Mouse (Mus musculus): ENCODE results near the gene Lmo2. TPM values are rescaled to one million over a fixed set of nuclear protein-coding genes. Genes with fewer than 3 reads are reported as not detected.

Gene Lmo2
- polyA plus RNA-seq, 1 experiment from 2014 or later: 30.2 TPM

- WGBS: 76% methylated on average over 2 of the region's 2 CpGs
- ATAC-seq (no peak), DNase-seq (ENCODE audit: low spot score) (no peak)
- Histone ChIP-seq H3K36me3 (ENCODE audit: control insufficient read depth, insufficient read depth, low read length) (peaks cover 12% of the 10 kb centered on the region), H3K27ac (ENCODE audit: low read depth, low read length) (no peak overlapping the region), H3K27me3 (replicated peaks; ENCODE audit: control insufficient read depth, insufficient read depth, low read length) (no peaks in the 10 kb centered on the region), H3K4me2 (ENCODE audit: low read length) (peak overlapping the region; percentile 84), H3K9me3 (replicated peaks; ENCODE audit: control insufficient read depth, low read length) (no peaks in the 10 kb centered on the region), H3K4me3 (ENCODE audit: low read depth, low read length) (peak overlapping the region; percentile 85; the same call in 1 of the 2 replicates), H3K9ac (ENCODE audit: low read length) (no peak overlapping the region), H3K4me1 (ENCODE audit: control insufficient read depth, insufficient read depth, low read length) (peaks cover 14% of the 10 kb centered on the region)
These were observed 71.3 kb downstream of the Lmo2 start for GRCm38 (mm10) chr2:104029074-104029473.

DNA sequence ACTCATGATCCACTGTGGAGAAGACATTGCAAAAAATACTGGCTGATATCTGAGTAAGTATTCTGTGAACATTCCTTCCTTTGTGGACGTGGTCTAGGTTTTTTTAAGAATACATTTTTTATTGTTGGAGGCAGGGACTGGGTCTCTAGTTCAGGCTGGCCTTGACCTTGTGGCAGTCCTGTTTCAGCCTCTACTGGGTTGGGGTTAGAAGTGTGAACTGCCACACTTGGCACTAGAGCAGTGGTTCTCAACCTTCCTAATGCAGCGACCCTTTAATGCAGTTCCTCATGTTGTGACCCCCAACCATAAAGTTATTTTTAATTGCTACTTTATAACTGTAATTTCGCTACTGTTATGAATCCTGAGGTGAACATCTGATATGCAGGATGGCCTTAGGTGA is 72.6 kb downstream of the Lmo2 start:
- Histone ChIP-seq H3K9me3 (replicated peaks; ENCODE audit: control insufficient read depth, low read length) (no peaks in the 10 kb centered on the region), H3K4me1 (ENCODE audit: control insufficient read depth, insufficient read depth, low read length) (peaks cover 14% of the 10 kb centered on the region), H3K27me3 (replicated peaks; ENCODE audit: control insufficient read depth, insufficient read depth, low read length) (no peaks in the 10 kb centered on the region), H3K27ac (ENCODE audit: low read depth, low read length) (no peak overlapping the region), H3K9ac (ENCODE audit: low read length) (no peak overlapping the region), H3K4me2 (ENCODE audit: low read length) (no peak overlapping the region), H3K36me3 (ENCODE audit: control insufficient read depth, insufficient read depth, low read length) (peaks cover 14% of the 10 kb centered on the region), H3K4me3 (ENCODE audit: low read depth, low read length) (no peak overlapping the region)
- ATAC-seq: no peak
- DNase-seq (ENCODE audit: low spot score): no peak
- WGBS: 86% methylated on average over 3 of the region's 3 CpGs

Other genes starting within 250 kb of the Lmo2 start
- 14.0 and 17.9 TPM in 2 replicates for gene Nat10, start 196.7 kb upstream of the Lmo2 start, polyA plus RNA-seq (2014; fragmentation: Nextera tagmentation; extraction: Ambion mirVana)
- 434 and 479 TPM in 2 replicates for gene Caprin1, start 160.3 kb upstream of the Lmo2 start, polyA plus RNA-seq (2014; fragmentation: Nextera tagmentation; extraction: Ambion mirVana)
- 56.5 and 66.2 TPM in 2 replicates for gene Fbxo3, start 69.7 kb downstream of the Lmo2 start, polyA plus RNA-seq (2014; fragmentation: Nextera tagmentation; extraction: Ambion mirVana)
- 0.67 and 1.8 TPM in 2 replicates for gene 4931422A03Rik, start 70.4 kb downstream of the Lmo2 start, polyA plus RNA-seq (2014; fragmentation: Nextera tagmentation; extraction: Ambion mirVana)
- gene Gm10912, start 107.8 kb downstream of the Lmo2 start, polyA plus RNA-seq (2014; fragmentation: Nextera tagmentation; extraction: Ambion mirVana): not detected in 2 replicates
- not detected in 2 replicates for gene Gm10799, start 110.6 kb downstream of the Lmo2 start, polyA plus RNA-seq (2014; fragmentation: Nextera tagmentation; extraction: Ambion mirVana)
- gene Cd59b, start 111.9 kb downstream of the Lmo2 start, polyA plus RNA-seq (2014; fragmentation: Nextera tagmentation; extraction: Ambion mirVana): 1.0 and 1.3 TPM in 2 replicates
- gene Cd59a, start 137.8 kb downstream of the Lmo2 start, polyA plus RNA-seq (2014; fragmentation: Nextera tagmentation; extraction: Ambion mirVana): 5.7 and 7.3 TPM in 2 replicates
- gene A930018P22Rik, start 164.8 kb downstream of the Lmo2 start, polyA plus RNA-seq (2014; fragmentation: Nextera tagmentation; extraction: Ambion mirVana): not detected in 2 replicates